In the genomic region with DNA sequence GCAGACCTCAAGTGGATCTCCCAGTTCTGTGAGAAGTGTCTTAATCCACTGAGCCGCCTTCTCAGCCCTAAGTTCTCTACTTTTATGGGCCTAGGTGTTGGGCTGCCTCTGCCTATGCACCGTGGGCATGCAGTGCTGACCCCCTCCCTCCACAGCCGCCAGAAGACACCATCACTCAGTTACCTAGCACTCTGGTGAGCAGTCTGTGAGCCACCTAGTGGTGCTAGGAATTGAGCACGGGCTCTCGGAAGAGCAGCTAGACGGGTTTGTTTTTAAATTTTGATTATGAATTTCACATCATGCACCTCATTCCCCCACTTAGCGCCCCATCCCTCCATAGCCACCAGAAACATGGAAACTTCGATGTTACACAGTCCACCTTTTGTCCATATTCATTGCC, we compare ENCODE assay signal across 17 mouse cellular contexts. TPM values are rescaled to one million over a fixed set of nuclear protein-coding genes. Genes with fewer than 3 reads are reported as not detected.
DNase-seq lines count a peak whose midpoint lies in the region; ATAC-seq and TF ChIP-seq lines count a peak whose summit lies in the region.
"Had no signal": no experiment of that assay in that cellular context is flagged by ENCODE, and none has a peak within 500 bp of the region (broad histone marks: within the 10 kb centered on the region; RNA-seq: fewer than 3 reads in every experiment).

No protein-coding gene starts in this region.

- no peaks in the 10 kb centered on the region for H3K9me3 ChIP-seq in liver, postnatal 0 days (ENCODE audit: low read length)
- H3K9me3 ChIP-seq in ES-Bruce4 (replicated peaks; ENCODE audit: control insufficient read depth, insufficient read depth, low read length, poor library complexity, severe bottlenecking), result no peaks in the 10 kb centered on the region
- no peaks in the 10 kb centered on the region for H3K9me3 ChIP-seq in intestine, postnatal 0 days (ENCODE audit: control insufficient read depth)
- H3K9me3 ChIP-seq: embryonic facial prominence, embryonic 12.5 days; limb, embryonic 13.5 days had no signal

- no peaks in the 10 kb centered on the region for H3K79me2 ChIP-seq in heart, adult 2 months (replicated peaks; ENCODE audit: control insufficient read depth, insufficient read depth, low read length)

- intact Hi-C loops in heart, adult 2 months (cut with DNase I), result no loop called here
- intact Hi-C loops in heart, postnatal 10 days (cut with DNase I), result no loop called here

- no peak for TF ChIP-seq EP300 in heart, adult 2 months (IDR thresholded peaks at IDR 0.05; ENCODE audit: insufficient read depth, low read depth, low read length)
- TF ChIP-seq EP300 in liver, postnatal 0 days (IDR thresholded peaks at IDR 0.05; ENCODE audit: low read depth), result no peak
- no peak for TF ChIP-seq EP300 in ES-Bruce4 (IDR thresholded peaks at IDR 0.05; ENCODE audit: insufficient read depth, low read depth, low read length)

- H3K27me3 ChIP-seq in heart, adult 2 months (ENCODE audit: control insufficient read depth, insufficient read depth, low read length), result no peaks in the 10 kb centered on the region
- H3K27me3 ChIP-seq in liver, postnatal 0 days (ENCODE audit: insufficient read depth, low read length), result no peaks in the 10 kb centered on the region
- H3K27me3 ChIP-seq in ES-Bruce4 (ENCODE audit: control insufficient read depth, insufficient read depth, low read length, poor library complexity, severe bottlenecking), result no peaks in the 10 kb centered on the region
- no peaks in the 10 kb centered on the region for H3K27me3 ChIP-seq in intestine, postnatal 0 days (replicated peaks; ENCODE audit: control insufficient read depth, insufficient read depth, low read length)
- H3K27me3 ChIP-seq: embryonic facial prominence, embryonic 12.5 days; limb, embryonic 13.5 days; Patski had no signal

- no peak overlapping the region for H3K9ac ChIP-seq in heart, adult 2 months (ENCODE audit: low read depth, low read length)
- no peak overlapping the region for H3K9ac ChIP-seq in liver, postnatal 0 days (replicated peaks)
- no peak overlapping the region for H3K9ac ChIP-seq in ES-Bruce4 (ENCODE audit: low read depth, poor library complexity, severe bottlenecking)
- H3K9ac ChIP-seq in intestine, postnatal 0 days (ENCODE audit: low read depth, low read length), result no peak overlapping the region
- H3K9ac ChIP-seq: embryonic facial prominence, embryonic 12.5 days; hindbrain, embryonic 14.5 days; limb, embryonic 13.5 days had no signal

- TF ChIP-seq CTCF in heart, adult 2 months (IDR thresholded peaks at IDR 0.05), result peak; percentile 35
- TF ChIP-seq CTCF in liver, postnatal 0 days (IDR thresholded peaks at IDR 0.05; ENCODE audit: low read depth), result peak; percentile 30; the same call in 1 of the 2 replicates
- TF ChIP-seq CTCF in ES-Bruce4 (IDR thresholded peaks at IDR 0.05; ENCODE audit: low read depth, low read length), result peak; percentile 45
- peak; percentile 68 for TF ChIP-seq CTCF in intestine, postnatal 0 days (IDR thresholded peaks at IDR 0.05; ENCODE audit: low read depth)

- H3K4me1 ChIP-seq in heart, adult 2 months (ENCODE audit: control insufficient read depth, insufficient read depth, low read length), result peaks cover 7% of the 10 kb centered on the region
- H3K4me1 ChIP-seq in liver, postnatal 0 days (ENCODE audit: insufficient read depth), result peaks cover 6% of the 10 kb centered on the region
- H3K4me1 ChIP-seq in ES-Bruce4 (ENCODE audit: control insufficient read depth, insufficient read depth, low read length), result no peaks in the 10 kb centered on the region
- no peaks in the 10 kb centered on the region for H3K4me1 ChIP-seq in intestine, postnatal 0 days (replicated peaks; ENCODE audit: control insufficient read depth, insufficient read depth, low read length)

- 72% methylated on average over 8 of the region's 8 CpGs for WGBS in heart, adult 2 months
- 74% methylated on average over 8 of the region's 8 CpGs for WGBS in liver, postnatal 0 days (ENCODE audit: insufficient replicate concordance)
- 60% methylated on average over 8 of the region's 8 CpGs for WGBS in intestine, postnatal 0 days

- H3K4me3 ChIP-seq in heart, adult 2 months, result no peak overlapping the region
- H3K4me3 ChIP-seq in liver, postnatal 0 days (ENCODE audit: low read depth, low read length), result no peak overlapping the region
- no peak overlapping the region for H3K4me3 ChIP-seq in ES-Bruce4 (ENCODE audit: low read depth, low read length)
- H3K4me3 ChIP-seq in intestine, postnatal 0 days (ENCODE audit: low read depth, low read length), result no peak overlapping the region
- H3K4me3 ChIP-seq: embryonic facial prominence, embryonic 12.5 days; limb, embryonic 13.5 days had no signal

- H3K27ac ChIP-seq in heart, adult 2 months, result no peak overlapping the region
- H3K27ac ChIP-seq in liver, postnatal 0 days (ENCODE audit: low read depth), result no peak overlapping the region
- no peak overlapping the region for H3K27ac ChIP-seq in ES-Bruce4 (ENCODE audit: insufficient read depth, low read length)
- H3K27ac ChIP-seq in intestine, postnatal 0 days (ENCODE audit: low read depth, low read length), result peak overlapping the region; percentile 74
- H3K27ac ChIP-seq: embryonic facial prominence, embryonic 12.5 days; hindbrain, embryonic 14.5 days; limb, embryonic 13.5 days had no signal

- ATAC-seq in liver, postnatal 0 days, result no peak
- ATAC-seq in intestine, postnatal 0 days, result peak; percentile 10; the same call in 1 of the 2 replicates
- no peak for ATAC-seq in megakaryocyte, adult 5-6 weeks (ENCODE audit: poor library complexity, severe bottlenecking)
- ATAC-seq: Patski had no signal

- no peaks in the 10 kb centered on the region for H3K36me3 ChIP-seq in heart, adult 2 months (ENCODE audit: control insufficient read depth, insufficient read depth, low read length)
- peaks cover 40% of the 10 kb centered on the region for H3K36me3 ChIP-seq in liver, postnatal 0 days (replicated peaks; ENCODE audit: insufficient read depth, low read length)
- H3K36me3 ChIP-seq in ES-Bruce4 (ENCODE audit: control insufficient read depth, insufficient read depth, low read length, poor library complexity, severe bottlenecking), result peaks cover 39% of the 10 kb centered on the region
- peaks cover 47% of the 10 kb centered on the region for H3K36me3 ChIP-seq in intestine, postnatal 0 days (ENCODE audit: control insufficient read depth, insufficient read depth)

- TF ChIP-seq POLR2A in heart, adult 2 months (IDR thresholded peaks at IDR 0.05; ENCODE audit: insufficient read depth, low read depth, low read length), result no peak
- no peak for TF ChIP-seq POLR2A in ES-Bruce4 (IDR thresholded peaks at IDR 0.05; ENCODE audit: insufficient read depth, low read length)

- no peak for DNase-seq in heart, adult 2 months
- no peak for DNase-seq in heart, postnatal 10 days
- DNase-seq in liver, postnatal 0 days, result no peak
- DNase-seq in liver, result no peak
- DNase-seq in retina, embryonic 14.5 days (ENCODE audit: low spot score), result no peak
- DNase-seq: cerebellum, adult 11-12 months; heart, adult 18-20 months; kidney, adult 8-10 months; thymus, adult 18-20 months had no signal

- H3K4me2 ChIP-seq in liver, postnatal 0 days (ENCODE audit: low read depth, low read length), result no peak overlapping the region
- H3K4me2 ChIP-seq in intestine, postnatal 0 days (replicated peaks; ENCODE audit: low read depth), result no peak overlapping the region
- H3K4me2 ChIP-seq: embryonic facial prominence, embryonic 12.5 days; hindbrain, embryonic 14.5 days; limb, embryonic 13.5 days; midbrain, embryonic 11.5 days had no signal

RNA-seq across cellular contexts. Expression of a gene that starts 3.6 kb away (rescaled TPM):
- 100 to 1,000 TPM; 748 to 861 TPM for total RNA-seq in heart, adult 2 months (2021)
- 880 and 1,041 TPM in 2 replicates for polyA plus RNA-seq in heart, adult 2 months (2012; rRNA removed)
- total RNA-seq in heart, postnatal 10 days (2021), result 100 to 1,000 TPM; 859 to 871 TPM
- 453 and 466 TPM in 2 replicates for polyA plus RNA-seq in liver, postnatal 0 days (2015; fragmentation: Nextera tagmentation; extraction: Ambion mirVana)
- polyA plus RNA-seq in ES-Bruce4 (2011; ENCODE audit: insufficient read depth, insufficient read length, low read depth, missing spikeins), result 2,641 and 2,952 TPM in 2 replicates
- polyA plus RNA-seq in intestine, postnatal 0 days (2015; fragmentation: Nextera tagmentation; extraction: Ambion mirVana), result 708 and 727 TPM in 2 replicates
- 1,580 and 1,599 TPM in 2 replicates for total RNA-seq in megakaryocyte, adult 5-6 weeks (2015)
- 1,732 and 1,915 TPM in 2 replicates for total RNA-seq in megakaryocyte, adult 5-6 weeks (2017)

RNA-seq across cellular contexts. Expression of a gene that starts 7.1 kb away (rescaled TPM):
- total RNA-seq in heart, adult 2 months (2021), result 1 to 10 TPM; 2.3 to 2.6 TPM
- 2.4 and 2.7 TPM in 2 replicates for polyA plus RNA-seq in heart, adult 2 months (2012; rRNA removed)
- total RNA-seq in heart, postnatal 10 days (2021), result 1 to 10 TPM; 4.7 to 5.0 TPM
- polyA plus RNA-seq in liver, postnatal 0 days (2015; fragmentation: Nextera tagmentation; extraction: Ambion mirVana), result 0.05 and 0.20 TPM in 2 replicates
- polyA plus RNA-seq in ES-Bruce4 (2011; ENCODE audit: insufficient read depth, insufficient read length, low read depth, missing spikeins), result 3.2 and 3.8 TPM in 2 replicates
- 1.1 and 1.6 TPM in 2 replicates for polyA plus RNA-seq in intestine, postnatal 0 days (2015; fragmentation: Nextera tagmentation; extraction: Ambion mirVana)
- not detected in 2 replicates for total RNA-seq in megakaryocyte, adult 5-6 weeks (2015)
- not detected in 2 replicates for total RNA-seq in megakaryocyte, adult 5-6 weeks (2017)

RNA-seq across cellular contexts. Expression of a gene that starts 27.4 kb away (rescaled TPM):
- 10 to 100 TPM; 56.4 to 57.9 TPM for total RNA-seq in heart, adult 2 months (2021)
- 37.6 and 41.0 TPM in 2 replicates for polyA plus RNA-seq in heart, adult 2 months (2012; rRNA removed)
- total RNA-seq in heart, postnatal 10 days (2021), result 10 to 100 TPM; 86.4 to 95.4 TPM
- 19.5 and 21.8 TPM in 2 replicates for polyA plus RNA-seq in liver, postnatal 0 days (2015; fragmentation: Nextera tagmentation; extraction: Ambion mirVana)
- 175 and 192 TPM in 2 replicates for polyA plus RNA-seq in ES-Bruce4 (2011; ENCODE audit: insufficient read depth, insufficient read length, low read depth, missing spikeins)
- polyA plus RNA-seq in intestine, postnatal 0 days (2015; fragmentation: Nextera tagmentation; extraction: Ambion mirVana), result 26.6 and 29.0 TPM in 2 replicates
- 39.0 and 41.4 TPM in 2 replicates for total RNA-seq in megakaryocyte, adult 5-6 weeks (2015)
- 187 and 200 TPM in 2 replicates for total RNA-seq in megakaryocyte, adult 5-6 weeks (2017)

RNA-seq across cellular contexts. Expression of a gene that starts 27.8 kb away (rescaled TPM):
- total RNA-seq in heart, adult 2 months (2021), result 1 to 10 TPM; 8.3 to 8.4 TPM
- 8.0 and 11.0 TPM in 2 replicates for polyA plus RNA-seq in heart, adult 2 months (2012; rRNA removed)
- 10 to 100 TPM; 19.3 to 21.3 TPM for total RNA-seq in heart, postnatal 10 days (2021)
- 93.9 and 101 TPM in 2 replicates for polyA plus RNA-seq in liver, postnatal 0 days (2015; fragmentation: Nextera tagmentation; extraction: Ambion mirVana)
- 0.68 and 0.82 TPM in 2 replicates for polyA plus RNA-seq in ES-Bruce4 (2011; ENCODE audit: insufficient read depth, insufficient read length, low read depth, missing spikeins)
- polyA plus RNA-seq in intestine, postnatal 0 days (2015; fragmentation: Nextera tagmentation; extraction: Ambion mirVana), result 30.1 and 37.2 TPM in 2 replicates
- 6.3 and 6.7 TPM in 2 replicates for total RNA-seq in megakaryocyte, adult 5-6 weeks (2015)
- total RNA-seq in megakaryocyte, adult 5-6 weeks (2017), result 4.4 and 10.2 TPM in 2 replicates

RNA-seq across cellular contexts. Expression of a gene that starts 31.7 kb away (rescaled TPM):
- 10 to 100 TPM; 13.3 to 14.5 TPM for total RNA-seq in heart, adult 2 months (2021)
- polyA plus RNA-seq in heart, adult 2 months (2012; rRNA removed), result 27.3 and 28.9 TPM in 2 replicates
- total RNA-seq in heart, postnatal 10 days (2021), result 10 to 100 TPM; 15.3 to 17.9 TPM
- 25.5 and 27.4 TPM in 2 replicates for polyA plus RNA-seq in liver, postnatal 0 days (2015; fragmentation: Nextera tagmentation; extraction: Ambion mirVana)
- polyA plus RNA-seq in ES-Bruce4 (2011; ENCODE audit: insufficient read depth, insufficient read length, low read depth, missing spikeins), result 11.6 and 13.2 TPM in 2 replicates
- polyA plus RNA-seq in intestine, postnatal 0 days (2015; fragmentation: Nextera tagmentation; extraction: Ambion mirVana), result 85.2 and 87.6 TPM in 2 replicates
- total RNA-seq in megakaryocyte, adult 5-6 weeks (2015), result 25.6 and 27.4 TPM in 2 replicates
- 13.8 and 17.8 TPM in 2 replicates for total RNA-seq in megakaryocyte, adult 5-6 weeks (2017)
